Mouse (Mus musculus): ENCODE measurements around the gene Nr4a1. TPM values are rescaled to one million over a fixed set of nuclear protein-coding genes. Genes with fewer than 3 reads are reported as not detected.

The Nr4a1 gene
- polyA plus RNA-seq, 1 experiment from 2014 or later = 2.2 TPM

- ATAC-seq (replicated peaks; ENCODE audit: insufficient number of reproducible peaks, low FRiP score, low TSS enrichment, low read depth) (no peak), DNase-seq (ENCODE audit: low spot score) (no peak)
- H3K27ac ChIP-seq (replicated peaks; ENCODE audit: low read depth, low read length) = no peak overlapping the region
- H3K4me2 ChIP-seq (ENCODE audit: low read depth, low read length) = no peak overlapping the region
- H3K36me3 ChIP-seq (replicated peaks; ENCODE audit: control insufficient read depth, insufficient read depth, low read depth, low read length) = peaks cover 6% of the 10 kb centered on the region
- 94% methylated on average over 19 of the region's 19 CpGs for WGBS
- no peaks in the 10 kb centered on the region; the same call in 1 of the 2 replicates for H3K4me1 ChIP-seq (ENCODE audit: control insufficient read depth, insufficient read depth, low read length)
- no peak overlapping the region for H3K4me3 ChIP-seq (ENCODE audit: low read depth, low read length)
- H3K9ac ChIP-seq (replicated peaks; ENCODE audit: low read length) = no peak overlapping the region
- no peaks in the 10 kb centered on the region for H3K27me3 ChIP-seq (ENCODE audit: control insufficient read depth, insufficient read depth, low read length)
- no peaks in the 10 kb centered on the region for H3K9me3 ChIP-seq (replicated peaks; ENCODE audit: control insufficient read depth, low read length)
Observed at GRCm38 (mm10) chr15:101230503-101230902, 23.6 kb upstream of the Nr4a1 start.

GRCm38 (mm10) chr15:101230995-101231647 is 22.9 kb upstream of the Nr4a1 start:
- DNase-seq (ENCODE audit: low spot score) (no peak), ATAC-seq (replicated peaks; ENCODE audit: insufficient number of reproducible peaks, low FRiP score, low TSS enrichment, low read depth) (no peak)
- H3K36me3 ChIP-seq (replicated peaks; ENCODE audit: control insufficient read depth, insufficient read depth, low read depth, low read length) = peaks cover 6% of the 10 kb centered on the region
- no peak overlapping the region for H3K27ac ChIP-seq (replicated peaks; ENCODE audit: low read depth, low read length)
- no peaks in the 10 kb centered on the region for H3K9me3 ChIP-seq (replicated peaks; ENCODE audit: control insufficient read depth, low read length)
- WGBS = 78% methylated on average over 23 of the region's 23 CpGs
- no peak overlapping the region for H3K9ac ChIP-seq (replicated peaks; ENCODE audit: low read length)
- H3K4me3 ChIP-seq (ENCODE audit: low read depth, low read length) = no peak overlapping the region
- H3K27me3 ChIP-seq (ENCODE audit: control insufficient read depth, insufficient read depth, low read length) = no peaks in the 10 kb centered on the region
- no peaks in the 10 kb centered on the region; the same call in 1 of the 2 replicates for H3K4me1 ChIP-seq (ENCODE audit: control insufficient read depth, insufficient read depth, low read length)
- H3K4me2 ChIP-seq (ENCODE audit: low read depth, low read length) = no peak overlapping the region

GRCm38 (mm10) chr15:101231648-101232180 is 22.4 kb upstream of the Nr4a1 start:
- H3K4me3 ChIP-seq (ENCODE audit: low read depth, low read length) = no peak overlapping the region
- H3K27ac ChIP-seq (replicated peaks; ENCODE audit: low read depth, low read length) = no peak overlapping the region
- H3K4me1 ChIP-seq (ENCODE audit: control insufficient read depth, insufficient read depth, low read length) = no peaks in the 10 kb centered on the region; the same call in 1 of the 2 replicates
- H3K36me3 ChIP-seq (replicated peaks; ENCODE audit: control insufficient read depth, insufficient read depth, low read depth, low read length) = peaks cover 6% of the 10 kb centered on the region
- ATAC-seq (replicated peaks; ENCODE audit: insufficient number of reproducible peaks, low FRiP score, low TSS enrichment, low read depth) (no peak), DNase-seq (ENCODE audit: low spot score) (no peak)
- no peaks in the 10 kb centered on the region for H3K9me3 ChIP-seq (replicated peaks; ENCODE audit: control insufficient read depth, low read length)
- H3K27me3 ChIP-seq (ENCODE audit: control insufficient read depth, insufficient read depth, low read length) = no peaks in the 10 kb centered on the region
- H3K9ac ChIP-seq (replicated peaks; ENCODE audit: low read length) = no peak overlapping the region; the same call in 1 of the 2 replicates
- 43% methylated on average over 56 of the region's 56 CpGs for WGBS
- H3K4me2 ChIP-seq (ENCODE audit: low read depth, low read length) = no peak overlapping the region

- H3K4me1 ChIP-seq (ENCODE audit: control insufficient read depth, insufficient read depth, low read length) = no peaks in the 10 kb centered on the region; the same call in 1 of the 2 replicates
- ATAC-seq (replicated peaks; ENCODE audit: insufficient number of reproducible peaks, low FRiP score, low TSS enrichment, low read depth) (no peak), DNase-seq (ENCODE audit: low spot score) (no peak)
- H3K9ac ChIP-seq (replicated peaks; ENCODE audit: low read length) = no peak overlapping the region
- WGBS = 74% methylated on average over 4 of the region's 4 CpGs
- no peak overlapping the region for H3K4me3 ChIP-seq (ENCODE audit: low read depth, low read length)
- H3K4me2 ChIP-seq (ENCODE audit: low read depth, low read length) = no peak overlapping the region
- H3K27me3 ChIP-seq (ENCODE audit: control insufficient read depth, insufficient read depth, low read length) = no peaks in the 10 kb centered on the region
- H3K27ac ChIP-seq (replicated peaks; ENCODE audit: low read depth, low read length) = no peak overlapping the region
- H3K9me3 ChIP-seq (replicated peaks; ENCODE audit: control insufficient read depth, low read length) = no peaks in the 10 kb centered on the region
- H3K36me3 ChIP-seq (replicated peaks; ENCODE audit: control insufficient read depth, insufficient read depth, low read depth, low read length) = peaks cover 6% of the 10 kb centered on the region
Observed at GRCm38 (mm10) chr15:101232607-101233006, 21.5 kb upstream of the Nr4a1 start.

- no peak overlapping the region for H3K4me3 ChIP-seq (ENCODE audit: low read depth, low read length)
- ATAC-seq (replicated peaks; ENCODE audit: insufficient number of reproducible peaks, low FRiP score, low TSS enrichment, low read depth) (no peak), DNase-seq (ENCODE audit: low spot score) (no peak)
- H3K27me3 ChIP-seq (ENCODE audit: control insufficient read depth, insufficient read depth, low read length) = no peaks in the 10 kb centered on the region
- no peaks in the 10 kb centered on the region for H3K9me3 ChIP-seq (replicated peaks; ENCODE audit: control insufficient read depth, low read length)
- no peak overlapping the region for H3K27ac ChIP-seq (replicated peaks; ENCODE audit: low read depth, low read length)
- WGBS = 89% methylated on average over 3 of the region's 3 CpGs
- no peak overlapping the region for H3K4me2 ChIP-seq (ENCODE audit: low read depth, low read length)
- no peaks in the 10 kb centered on the region; the same call in 1 of the 2 replicates for H3K4me1 ChIP-seq (ENCODE audit: control insufficient read depth, insufficient read depth, low read length)
- no peak overlapping the region for H3K9ac ChIP-seq (replicated peaks; ENCODE audit: low read length)
- H3K36me3 ChIP-seq (replicated peaks; ENCODE audit: control insufficient read depth, insufficient read depth, low read depth, low read length) = peaks cover 6% of the 10 kb centered on the region
Observed at GRCm38 (mm10) chr15:101233183-101233582, 20.9 kb upstream of the Nr4a1 start.

GRCm38 (mm10) chr15:101233641-101234275 is 20.3 kb upstream of the Nr4a1 start:
- Histone ChIP-seq H3K36me3 (replicated peaks; ENCODE audit: control insufficient read depth, insufficient read depth, low read depth, low read length) (peaks cover 6% of the 10 kb centered on the region), H3K9me3 (replicated peaks; ENCODE audit: control insufficient read depth, low read length) (no peaks in the 10 kb centered on the region), H3K4me1 (ENCODE audit: control insufficient read depth, insufficient read depth, low read length) (no peaks in the 10 kb centered on the region; the same call in 1 of the 2 replicates), H3K9ac (replicated peaks; ENCODE audit: low read length) (no peak overlapping the region), H3K27me3 (ENCODE audit: control insufficient read depth, insufficient read depth, low read length) (no peaks in the 10 kb centered on the region), H3K4me3 (ENCODE audit: low read depth, low read length) (no peak overlapping the region), H3K4me2 (ENCODE audit: low read depth, low read length) (no peak overlapping the region), H3K27ac (replicated peaks; ENCODE audit: low read depth, low read length) (no peak overlapping the region)
- DNase-seq (ENCODE audit: low spot score) (no peak), ATAC-seq (replicated peaks; ENCODE audit: insufficient number of reproducible peaks, low FRiP score, low TSS enrichment, low read depth) (no peak)
- 23% methylated on average over 11 of the region's 11 CpGs for WGBS

GRCm38 (mm10) chr15:101234611-101235341 is 19.3 kb upstream of the Nr4a1 start:
- Histone ChIP-seq H3K4me1 (ENCODE audit: control insufficient read depth, insufficient read depth, low read length) (no peaks in the 10 kb centered on the region; the same call in 1 of the 2 replicates), H3K36me3 (replicated peaks; ENCODE audit: control insufficient read depth, insufficient read depth, low read depth, low read length) (peaks cover 6% of the 10 kb centered on the region), H3K9ac (replicated peaks; ENCODE audit: low read length) (no peak overlapping the region), H3K9me3 (replicated peaks; ENCODE audit: control insufficient read depth, low read length) (no peaks in the 10 kb centered on the region), H3K27ac (replicated peaks; ENCODE audit: low read depth, low read length) (no peak overlapping the region), H3K4me3 (ENCODE audit: low read depth, low read length) (no peak overlapping the region), H3K27me3 (ENCODE audit: control insufficient read depth, insufficient read depth, low read length) (no peaks in the 10 kb centered on the region), H3K4me2 (ENCODE audit: low read depth, low read length) (no peak overlapping the region)
- DNase-seq (ENCODE audit: low spot score) = no peak
- WGBS = 72% methylated on average over 10 of the region's 10 CpGs
- ATAC-seq (replicated peaks; ENCODE audit: insufficient number of reproducible peaks, low FRiP score, low TSS enrichment, low read depth) = no peak

Measured in embryonic facial prominence, embryonic 11.5 days (tissue).